Mouse (Mus musculus): Measurements from ENCODE around the gene Wrb.
"Not testable (repeated sequence)": the region's sequence is repeated elsewhere in the genome, so short reads cannot be mapped to it uniquely, and the experiment has no call there.

Wrb gene

DNA sequence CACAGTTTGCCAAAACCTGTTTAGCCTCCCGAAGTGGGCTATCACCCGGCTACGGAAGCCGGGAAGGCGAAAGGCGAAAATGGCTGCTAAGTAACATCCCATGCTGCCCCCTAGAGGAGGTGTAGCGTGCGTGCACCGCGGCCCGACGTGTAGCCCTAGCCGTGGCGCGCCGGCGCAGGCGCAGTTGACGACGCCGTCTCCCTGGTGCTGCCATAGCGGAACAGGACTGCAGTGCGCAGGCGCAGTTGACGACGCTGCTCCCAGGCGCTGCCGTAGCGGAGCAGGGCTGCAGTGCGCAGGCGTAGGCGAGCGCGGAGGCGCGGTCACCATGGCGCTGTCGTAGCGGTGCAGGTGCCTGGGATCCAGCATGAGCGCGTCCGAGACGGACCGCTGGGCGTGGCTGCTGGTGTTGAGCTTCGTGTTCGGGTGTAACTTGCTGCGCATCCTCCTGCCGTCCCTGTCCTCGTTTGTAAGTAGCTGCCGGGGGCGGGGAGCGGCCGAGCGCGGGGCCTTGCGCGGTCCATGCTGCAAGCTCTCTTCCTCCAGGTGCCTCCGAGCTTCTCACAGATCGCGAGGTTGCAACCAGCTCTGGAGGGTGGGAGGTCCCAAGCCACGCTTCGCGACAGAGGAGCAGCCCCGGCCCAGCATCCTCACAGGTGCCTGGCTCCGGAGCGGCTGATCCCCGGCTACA lies at the start of gene Wrb:
Gene Wrb, plus strand, starts transcription at position 298 of the 691 bp plus-strand sequence.
- peak; percentile 95 for DNase-seq (ENCODE audit: low spot score)

DNA sequence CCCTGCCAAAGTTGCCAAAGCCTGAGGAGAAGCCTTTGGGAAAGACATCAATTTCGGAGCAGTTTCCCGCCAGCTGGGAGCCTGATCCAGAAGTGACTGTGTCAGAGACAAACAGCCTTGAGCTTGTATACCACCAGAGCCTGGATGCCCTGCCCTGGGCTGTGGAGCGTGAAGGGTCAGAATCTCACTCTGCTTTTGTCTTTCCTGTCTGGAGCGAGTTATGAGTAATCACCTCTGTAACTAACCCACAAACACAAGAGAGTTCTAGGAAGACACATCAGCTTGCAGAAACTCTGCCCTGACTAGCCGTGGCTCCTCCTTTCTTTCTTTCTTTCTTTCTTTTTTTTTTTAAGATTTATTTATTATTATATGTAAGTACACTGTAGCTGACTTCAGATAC lies 49.2 kb upstream of the Wrb start:
- DNase-seq (ENCODE audit: low spot score) = no peak

DNA sequence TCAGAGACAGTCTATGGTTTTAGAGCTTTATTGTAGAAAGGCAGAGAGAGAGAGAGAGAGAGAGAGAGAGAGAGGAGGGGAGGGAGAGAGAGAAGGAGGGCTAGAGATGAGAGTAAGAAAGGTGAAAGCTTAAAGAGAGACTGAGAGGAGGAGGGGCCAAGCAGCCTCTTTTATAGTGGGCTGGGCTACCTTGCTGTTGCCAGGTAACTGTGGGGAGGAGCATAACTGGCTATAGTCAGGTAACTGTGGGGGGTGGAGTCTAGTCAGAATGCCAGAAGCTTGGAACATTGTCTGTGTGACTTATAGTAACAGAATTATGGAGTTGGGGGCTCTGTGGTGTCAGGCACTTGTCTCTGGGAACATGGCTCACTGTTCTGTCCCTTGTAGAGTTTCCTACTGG lies 47.4 kb upstream of the Wrb start:
- DNase-seq (ENCODE audit: low spot score) = not testable (repeated sequence)

GRCm38 (mm10) chr16:96103036-96103435 lies 42.2 kb upstream of the Wrb start:
- DNase-seq (ENCODE audit: low spot score) = no peak

GRCm38 (mm10) chr16:96109673-96110072 lies 35.5 kb upstream of the Wrb start:
- DNase-seq (ENCODE audit: low spot score) = no peak

- DNase-seq (ENCODE audit: low spot score) = no peak
These were observed 34.4 kb upstream of the Wrb start for GRCm38 (mm10) chr16:96110655-96111345.

GRCm38 (mm10) chr16:96112769-96113168 lies 32.4 kb upstream of the Wrb start:
- no peak for DNase-seq (ENCODE audit: low spot score)

GRCm38 (mm10) chr16:96114729-96115128 lies 30.5 kb upstream of the Wrb start:
- no peak for DNase-seq (ENCODE audit: low spot score)

- DNase-seq (ENCODE audit: low spot score) = no peak
These were observed 25.1 kb upstream of the Wrb start for GRCm38 (mm10) chr16:96120022-96120623.

GRCm38 (mm10) chr16:96126684-96127171 lies 18.5 kb upstream of the Wrb start:
- DNase-seq (ENCODE audit: low spot score) = no peak

- no peak for DNase-seq (ENCODE audit: low spot score)
These were observed 17.9 kb upstream of the Wrb start for GRCm38 (mm10) chr16:96127288-96127656.

DNA sequence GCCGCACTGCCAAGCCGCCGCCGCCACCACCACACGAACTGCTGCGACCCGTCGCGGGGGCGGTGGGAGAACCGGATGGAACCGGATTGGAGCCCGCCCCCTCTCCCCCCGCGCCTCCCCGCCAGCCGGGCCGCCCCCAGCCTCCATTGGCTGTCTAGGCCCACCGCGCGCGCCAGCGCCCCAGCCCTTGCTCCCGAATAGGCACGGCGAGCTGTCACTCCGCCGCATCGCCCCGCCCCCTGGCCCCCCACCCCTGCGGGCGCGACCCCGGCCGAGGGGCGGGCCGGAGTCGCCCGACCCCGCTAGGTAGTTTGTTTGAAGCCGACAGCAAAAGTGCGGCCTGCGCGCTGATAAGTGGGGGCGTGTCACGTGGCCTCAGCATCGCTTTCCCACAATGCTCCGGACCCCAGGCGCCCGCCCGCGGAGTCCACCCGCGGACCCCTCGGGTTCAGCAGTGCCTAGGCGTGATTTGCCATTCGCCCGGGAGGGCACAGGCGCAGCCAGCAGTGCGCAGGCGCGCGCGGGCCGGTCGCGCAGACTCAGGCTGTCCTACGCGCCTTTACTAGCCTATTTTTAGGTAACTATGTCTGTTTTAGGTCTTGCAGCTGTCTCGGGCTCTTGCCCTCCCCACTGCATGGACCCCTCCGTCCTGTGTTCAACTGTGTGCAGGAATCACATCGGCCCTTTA lies 17.4 kb upstream of the Wrb start, which contains the start of gene Hmgn1:
Gene Hmgn1, minus strand, starts transcription at position 73 of the 688 bp plus-strand sequence.
- DNase-seq (ENCODE audit: low spot score) = peak; percentile 79

- DNase-seq (ENCODE audit: low spot score) = no peak
These were observed 16.7 kb upstream of the Wrb start for GRCm38 (mm10) chr16:96128466-96128865.

- not testable (repeated sequence) for DNase-seq (ENCODE audit: low spot score)
These were observed 478 bp upstream of the Wrb start for GRCm38 (mm10) chr16:96144748-96145109.

- no peak for DNase-seq (ENCODE audit: low spot score)
These were observed 607 bp downstream of the Wrb start for GRCm38 (mm10) chr16:96145814-96146213.

- DNase-seq (ENCODE audit: low spot score) = no peak
These were observed 3.6 kb downstream of the Wrb start for GRCm38 (mm10) chr16:96148834-96149233.

GRCm38 (mm10) chr16:96149311-96149710 lies 4.1 kb downstream of the Wrb start:
- no peak for DNase-seq (ENCODE audit: low spot score)

GRCm38 (mm10) chr16:96150995-96151394 lies 5.8 kb downstream of the Wrb start:
- no peak for DNase-seq (ENCODE audit: low spot score)

- DNase-seq (ENCODE audit: low spot score) = peak; percentile 46
These were observed 6.3 kb downstream of the Wrb start for GRCm38 (mm10) chr16:96151551-96151950.

DNA sequence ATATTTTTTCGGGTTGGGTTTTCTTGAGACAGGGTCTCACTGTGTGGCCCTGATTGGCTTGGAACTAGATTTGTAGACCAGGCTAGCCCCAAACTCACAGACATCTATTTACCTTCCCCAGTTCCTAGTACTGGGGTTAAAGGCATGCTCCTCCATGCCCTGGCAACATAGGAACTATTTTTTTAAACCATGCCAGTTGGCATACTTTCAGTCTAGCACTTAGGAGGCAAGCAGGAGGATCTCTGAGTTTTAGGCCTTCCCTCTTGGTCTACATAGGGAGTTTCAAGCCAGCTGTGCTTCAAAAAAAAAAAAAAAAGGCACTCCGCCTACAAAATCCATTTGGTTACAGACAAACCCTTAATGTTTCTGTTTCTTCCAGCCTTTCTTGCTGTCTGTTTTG lies 9.3 kb downstream of the Wrb start:
- DNase-seq (ENCODE audit: low spot score) = no peak

GRCm38 (mm10) chr16:96156019-96156418 lies 10.8 kb downstream of the Wrb start:
- no peak for DNase-seq (ENCODE audit: low spot score)

GRCm38 (mm10) chr16:96157171-96157570 lies 12.0 kb downstream of the Wrb start:
- DNase-seq (ENCODE audit: low spot score) = no peak

Data from spleen, adult 12 weeks (tissue).